Mouse (Mus musculus): ENCODE data around the gene Clstn1. TPM values are rescaled to one million over a fixed set of nuclear protein-coding genes. Genes with fewer than 3 reads are reported as not detected.

The Clstn1 gene
- polyA plus RNA-seq, 1 experiment from 2014 or later = 34.3 TPM

DNA sequence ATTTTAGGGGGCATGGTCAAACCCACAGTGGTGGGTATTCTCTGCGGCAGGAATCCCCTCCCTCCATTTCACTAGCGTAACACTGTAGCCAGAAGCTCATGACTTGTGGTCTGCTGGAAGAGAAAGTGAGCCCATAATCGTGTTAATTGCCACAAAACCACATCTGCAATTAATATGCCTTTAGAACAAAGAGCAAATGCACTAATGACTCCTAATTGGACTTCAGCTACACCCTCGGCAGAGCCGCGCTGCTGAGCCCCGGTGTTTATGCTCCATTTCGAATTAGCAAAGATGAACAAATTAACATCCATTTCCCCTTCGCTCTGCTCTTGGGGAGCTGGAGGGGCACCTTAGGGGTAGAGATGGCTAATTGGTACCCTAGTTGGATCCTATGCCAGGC lies 10.2 kb upstream of the Clstn1 start:
- no peak overlapping the region for H3K4me3 ChIP-seq (ENCODE audit: low read depth, low read length)

DNA sequence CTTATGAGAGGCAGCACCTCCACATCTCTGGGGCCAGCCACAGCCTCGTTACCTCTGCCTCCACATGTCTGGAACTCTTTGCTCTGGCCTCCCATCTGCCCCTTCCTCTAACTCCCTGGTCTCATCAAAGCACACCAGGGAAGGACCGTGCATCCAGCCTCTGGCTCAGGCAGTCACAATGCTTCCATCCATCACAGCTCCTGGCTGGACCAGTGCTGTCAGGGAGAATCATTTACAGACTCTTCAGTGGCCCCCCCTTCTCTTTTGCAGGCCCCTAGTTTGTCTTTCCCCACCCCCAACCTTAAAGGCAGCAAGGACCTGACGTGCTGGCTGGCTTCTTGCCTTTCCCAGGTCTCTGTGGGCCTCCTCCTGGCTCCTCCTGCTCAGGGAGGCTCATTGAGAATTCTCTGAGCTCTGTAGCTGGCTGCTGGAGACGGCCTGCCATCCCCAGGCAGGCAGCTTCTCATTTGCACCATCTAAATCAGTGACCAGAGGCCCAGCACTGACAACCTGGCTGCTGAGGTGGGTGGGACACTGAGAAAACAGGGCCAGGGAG lies 9.2 kb upstream of the Clstn1 start:
- Histone ChIP-seq H3K9me3 (ENCODE audit: control insufficient read depth) (no peaks in the 10 kb centered on the region), H3K36me3 (ENCODE audit: control insufficient read depth, insufficient read depth) (no peaks in the 10 kb centered on the region), H3K27me3 (replicated peaks; ENCODE audit: control insufficient read depth, insufficient read depth, low read length) (no peaks in the 10 kb centered on the region), H3K4me1 (replicated peaks; ENCODE audit: control insufficient read depth, insufficient read depth, low read length) (0 out of 2 replicates have a peak, but pooled peaks cover under 1% of the 10 kb centered on the region), H3K4me3 (ENCODE audit: low read depth, low read length) (no peak overlapping the region), H3K27ac (ENCODE audit: low read depth, low read length) (no peak overlapping the region), H3K4me2 (replicated peaks; ENCODE audit: low read depth) (no peak overlapping the region), H3K9ac (ENCODE audit: low read depth, low read length) (no peak overlapping the region)
- 50% methylated on average over 4 of the region's 4 CpGs for WGBS
- no peak for TF ChIP-seq CTCF (IDR thresholded peaks at IDR 0.05; ENCODE audit: low read depth)
- no peak for ATAC-seq

More for the DNA sequence above, 10.2 kb upstream of the Clstn1 start:
- Histone ChIP-seq H3K9ac (ENCODE audit: low read depth, low read length) (no peak overlapping the region), H3K4me2 (replicated peaks; ENCODE audit: low read depth) (no peak overlapping the region), H3K9me3 (ENCODE audit: control insufficient read depth) (no peaks in the 10 kb centered on the region), H3K27ac (ENCODE audit: low read depth, low read length) (no peak overlapping the region), H3K36me3 (ENCODE audit: control insufficient read depth, insufficient read depth) (no peaks in the 10 kb centered on the region), H3K27me3 (replicated peaks; ENCODE audit: control insufficient read depth, insufficient read depth, low read length) (no peaks in the 10 kb centered on the region), H3K4me1 (replicated peaks; ENCODE audit: control insufficient read depth, insufficient read depth, low read length) (peaks cover 9% of the 10 kb centered on the region)
- TF ChIP-seq CTCF (IDR thresholded peaks at IDR 0.05; ENCODE audit: low read depth) = no peak
- no peak for ATAC-seq
- 81% methylated on average over 9 of the region's 9 CpGs for WGBS

DNA sequence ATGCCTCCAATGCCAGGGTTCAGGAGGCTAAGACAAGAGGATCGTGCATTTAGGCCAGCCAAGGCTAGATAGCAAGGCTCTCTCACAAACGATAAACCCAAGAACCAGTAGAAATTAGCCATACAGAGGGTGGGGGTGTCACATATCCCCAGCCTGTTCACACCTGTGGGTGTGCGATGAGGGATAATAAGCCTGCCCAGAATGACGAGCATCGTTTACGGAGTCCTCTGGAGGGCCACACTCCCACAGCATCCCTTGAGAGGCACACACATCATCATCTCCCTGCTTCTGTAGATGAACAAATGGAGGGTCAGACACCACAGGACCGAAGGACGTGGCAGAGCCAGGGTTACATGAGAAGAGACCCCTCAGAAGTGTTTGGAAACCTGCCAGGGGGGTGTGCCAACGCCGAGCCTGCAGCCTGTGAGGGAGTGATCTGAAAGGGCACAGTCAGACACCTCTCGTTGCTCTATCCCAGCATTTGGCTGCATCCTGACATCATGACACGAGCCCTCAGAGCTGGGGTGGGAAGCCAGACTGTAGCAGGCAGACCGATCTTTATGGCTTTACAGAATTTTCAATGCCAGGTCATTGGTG lies 8.1 kb upstream of the Clstn1 start:
- Histone ChIP-seq H3K9ac (ENCODE audit: low read depth, low read length) (no peak overlapping the region), H3K4me2 (replicated peaks; ENCODE audit: low read depth) (no peak overlapping the region), H3K36me3 (ENCODE audit: control insufficient read depth, insufficient read depth) (no peaks in the 10 kb centered on the region), H3K9me3 (ENCODE audit: control insufficient read depth) (no peaks in the 10 kb centered on the region), H3K4me1 (replicated peaks; ENCODE audit: control insufficient read depth, insufficient read depth, low read length) (no peaks in the 10 kb centered on the region), H3K4me3 (ENCODE audit: low read depth, low read length) (no peak overlapping the region), H3K27ac (ENCODE audit: low read depth, low read length) (no peak overlapping the region), H3K27me3 (replicated peaks; ENCODE audit: control insufficient read depth, insufficient read depth, low read length) (no peaks in the 10 kb centered on the region)
- 75% methylated on average over 13 of the region's 13 CpGs for WGBS
- no peak for ATAC-seq
- TF ChIP-seq CTCF (IDR thresholded peaks at IDR 0.05; ENCODE audit: low read depth) = no peak

DNA sequence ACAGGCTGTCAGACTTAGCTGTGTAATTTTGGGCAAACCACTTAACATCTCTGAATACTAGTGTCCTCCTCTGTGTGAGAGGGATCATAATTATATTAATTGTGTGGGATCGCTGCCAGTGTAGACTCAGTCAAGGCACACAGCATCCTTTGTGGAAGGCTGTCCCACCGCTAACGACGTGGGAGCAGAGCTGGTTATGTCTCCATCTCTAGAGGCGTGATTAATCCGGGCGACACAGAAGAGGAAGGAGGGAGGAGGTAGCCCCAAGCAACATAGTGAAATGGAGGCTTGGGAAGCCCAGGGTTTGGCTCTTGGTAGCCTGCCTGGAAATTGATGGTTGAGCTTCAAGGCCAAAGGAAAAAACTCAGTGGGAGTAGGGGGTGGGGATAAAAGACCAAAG lies 7.4 kb upstream of the Clstn1 start:
- no peak overlapping the region for H3K4me3 ChIP-seq (ENCODE audit: low read depth, low read length)
- H3K36me3 ChIP-seq (ENCODE audit: control insufficient read depth, insufficient read depth) = no peaks in the 10 kb centered on the region
- 62% methylated on average over 7 of the region's 7 CpGs for WGBS
- TF ChIP-seq CTCF (IDR thresholded peaks at IDR 0.05; ENCODE audit: low read depth) = no peak
- H3K27ac ChIP-seq (ENCODE audit: low read depth, low read length) = no peak overlapping the region
- no peak overlapping the region for H3K9ac ChIP-seq (ENCODE audit: low read depth, low read length)
- no peaks in the 10 kb centered on the region for H3K9me3 ChIP-seq (ENCODE audit: control insufficient read depth)
- H3K4me1 ChIP-seq (replicated peaks; ENCODE audit: control insufficient read depth, insufficient read depth, low read length) = no peaks in the 10 kb centered on the region
- no peak for ATAC-seq
- no peaks in the 10 kb centered on the region for H3K27me3 ChIP-seq (replicated peaks; ENCODE audit: control insufficient read depth, insufficient read depth, low read length)
- no peak overlapping the region for H3K4me2 ChIP-seq (replicated peaks; ENCODE audit: low read depth)

DNA sequence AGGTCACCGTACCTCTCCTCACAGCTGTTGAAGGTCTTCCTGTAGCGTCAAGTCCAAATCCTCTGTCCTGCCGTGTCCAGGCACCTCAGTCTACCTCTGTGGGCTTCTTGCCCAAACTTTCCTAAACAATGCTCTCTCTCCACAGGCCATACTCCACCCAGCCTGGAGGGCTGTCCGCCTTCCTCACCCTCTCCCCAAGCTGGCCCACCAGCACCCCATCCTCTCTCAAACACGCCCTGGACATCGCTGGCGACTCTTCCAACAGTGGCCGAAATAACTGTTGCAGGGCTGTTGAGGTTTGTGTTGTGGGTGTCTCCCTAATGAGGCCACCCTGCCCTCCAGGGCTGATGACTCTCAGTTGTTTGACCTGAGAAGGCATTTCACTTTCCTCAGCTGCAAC lies 1.0 kb upstream of the Clstn1 start:
- ATAC-seq = no peak
- Histone ChIP-seq H3K27me3 (replicated peaks; ENCODE audit: control insufficient read depth, insufficient read depth, low read length) (0 out of 2 replicates have a peak, but pooled peaks cover 2% of the 10 kb centered on the region), H3K9ac (ENCODE audit: low read depth, low read length) (no peak overlapping the region), H3K9me3 (ENCODE audit: control insufficient read depth) (no peaks in the 10 kb centered on the region), H3K4me2 (replicated peaks; ENCODE audit: low read depth) (no peak overlapping the region), H3K27ac (ENCODE audit: low read depth, low read length) (no peak overlapping the region), H3K4me1 (replicated peaks; ENCODE audit: control insufficient read depth, insufficient read depth, low read length) (0 out of 2 replicates have a peak, but pooled peaks cover 3% of the 10 kb centered on the region), H3K4me3 (ENCODE audit: low read depth, low read length) (no peak overlapping the region), H3K36me3 (ENCODE audit: control insufficient read depth, insufficient read depth) (no peaks in the 10 kb centered on the region)
- no peak for TF ChIP-seq CTCF (IDR thresholded peaks at IDR 0.05; ENCODE audit: low read depth)
- 82% methylated on average over 8 of the region's 8 CpGs for WGBS

DNA sequence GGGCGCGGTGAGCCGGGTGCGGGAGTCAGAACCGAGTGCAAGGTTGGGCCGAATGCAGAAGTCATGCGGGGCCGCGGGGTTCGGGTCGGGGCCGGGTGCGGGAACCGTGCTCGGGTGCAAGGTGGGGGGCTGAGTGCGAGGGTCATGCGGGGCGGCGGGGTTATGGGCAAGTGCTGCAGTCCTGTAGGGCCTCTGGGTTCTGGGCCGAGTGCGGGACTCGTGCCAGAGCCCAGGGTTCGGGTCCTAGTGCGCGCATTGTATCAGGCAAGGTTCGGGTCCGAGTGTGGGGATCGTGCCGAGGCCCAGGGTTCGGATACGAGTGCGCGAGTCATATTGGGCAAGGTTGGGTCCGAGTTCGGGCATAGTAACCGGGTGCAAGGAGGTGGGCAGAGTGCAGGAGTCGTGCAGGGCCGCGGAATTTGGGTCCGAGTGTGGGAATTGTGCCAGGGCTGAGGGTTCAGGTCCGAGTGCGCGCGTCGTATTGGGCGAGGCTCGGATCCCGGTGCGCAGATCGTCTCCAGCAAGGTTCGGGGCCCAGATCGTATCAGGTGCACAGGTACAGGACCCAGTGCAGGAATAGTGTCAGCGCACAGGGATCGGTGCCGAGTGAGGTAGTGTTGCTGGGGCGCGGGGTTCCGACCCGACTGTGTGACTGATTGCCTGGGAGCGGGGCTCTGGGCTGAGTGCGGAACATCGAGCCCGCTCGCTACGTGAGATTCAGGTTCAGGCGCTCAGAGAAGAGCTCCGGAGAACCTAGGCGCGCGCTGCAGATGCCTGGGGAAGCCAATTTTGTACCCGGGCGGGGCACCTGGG lies 721 bp downstream of the Clstn1 start:
- WGBS = under 1% methylated on average over 72 of the region's 72 CpGs
- Histone ChIP-seq H3K27me3 (replicated peaks; ENCODE audit: control insufficient read depth, insufficient read depth, low read length) (0 out of 2 replicates have a peak, but pooled peaks cover 2% of the 10 kb centered on the region), H3K9ac (ENCODE audit: low read depth, low read length) (peak overlapping the region; percentile 88), H3K4me1 (replicated peaks; ENCODE audit: control insufficient read depth, insufficient read depth, low read length) (0 out of 2 replicates have a peak, but pooled peaks cover 3% of the 10 kb centered on the region), H3K36me3 (ENCODE audit: control insufficient read depth, insufficient read depth) (no peaks in the 10 kb centered on the region), H3K4me3 (ENCODE audit: low read depth, low read length) (peak overlapping the region; percentile 90), H3K4me2 (replicated peaks; ENCODE audit: low read depth) (peak overlapping the region; percentile 96), H3K9me3 (ENCODE audit: control insufficient read depth) (no peaks in the 10 kb centered on the region), H3K27ac (ENCODE audit: low read depth, low read length) (peak overlapping the region; percentile 57; the same call in 1 of the 2 replicates)
- TF ChIP-seq CTCF (IDR thresholded peaks at IDR 0.05; ENCODE audit: low read depth) = no peak
- peak; percentile 26 for ATAC-seq
